Mouse (Mus musculus): ENCODE measurements at regions not wholly inside any gene's neighbourhood (a gene's known extent, or its start where the extent isn't known, plus 50 kb on each side); places are given as distances from the start of the nearest gene placed in this dataset.

DNA sequence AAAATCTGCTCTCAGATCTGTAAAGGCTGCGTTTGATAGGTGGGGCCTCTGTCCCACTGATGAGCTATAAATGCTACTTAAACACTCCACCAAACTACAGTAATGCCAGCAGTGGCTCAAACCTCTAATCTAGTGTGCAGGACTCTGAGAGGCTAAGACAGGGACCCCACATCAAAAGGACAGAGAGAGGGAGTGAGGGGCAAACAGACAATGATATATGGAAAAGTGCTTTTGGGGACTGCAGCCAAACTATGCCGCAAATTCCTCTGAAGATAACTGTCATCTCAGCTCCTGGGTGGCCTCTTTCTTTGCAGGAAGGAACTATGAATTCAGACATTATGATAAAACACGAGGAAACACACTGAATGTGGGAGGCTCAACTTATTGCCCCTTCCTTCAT is 138.9 kb upstream of the Ddit4l start:
- no peak for DNase-seq

- no peak for DNase-seq
Observed at GRCm38 (mm10) chr3:137482971-137483370, 138.4 kb upstream of the Ddit4l start.

DNA sequence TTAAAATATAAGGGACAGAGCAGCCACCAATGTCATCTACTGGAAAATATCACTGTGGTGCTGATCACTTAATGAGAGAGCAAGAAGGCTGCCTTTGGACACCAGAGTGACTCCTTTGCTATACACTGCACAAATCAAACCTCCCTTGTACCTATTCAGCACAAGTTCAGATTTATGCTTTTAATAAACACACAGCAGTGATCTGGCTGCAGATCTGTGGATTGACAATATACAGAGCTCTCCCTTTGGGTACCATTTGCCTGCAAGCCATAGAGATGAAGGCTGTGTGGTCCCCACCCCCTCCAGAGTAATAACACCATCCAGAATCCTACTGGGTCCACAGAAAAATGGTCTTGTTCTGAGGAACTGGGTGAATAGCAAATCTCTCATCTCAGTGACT is 131.8 kb upstream of the Ddit4l start:
- no peak for DNase-seq

DNA sequence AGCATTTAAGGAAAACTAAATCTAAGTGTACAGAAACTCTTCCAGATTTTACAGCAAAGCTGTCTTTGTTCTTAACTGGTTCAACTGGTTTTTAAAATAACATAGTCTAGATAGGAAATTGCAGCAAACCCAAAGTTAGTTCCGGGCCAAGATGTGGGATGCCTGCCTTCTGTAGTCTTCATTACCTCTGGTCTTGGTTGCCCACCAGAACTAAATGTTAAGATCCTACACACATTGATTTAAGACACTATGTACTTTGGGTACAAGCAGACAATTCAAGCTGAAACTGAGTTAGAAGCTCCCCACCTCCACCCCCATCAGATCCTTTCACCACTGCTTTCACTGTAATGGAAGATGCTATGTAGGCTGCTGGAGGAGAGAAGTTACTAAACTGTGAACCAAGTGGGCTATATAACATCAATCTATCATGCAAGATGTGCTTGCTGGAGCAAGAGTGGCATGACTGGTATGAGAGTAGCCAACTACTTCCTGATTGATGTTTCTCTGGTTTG is 129.8 kb upstream of the Ddit4l start:
- no peak for DNase-seq

DNA sequence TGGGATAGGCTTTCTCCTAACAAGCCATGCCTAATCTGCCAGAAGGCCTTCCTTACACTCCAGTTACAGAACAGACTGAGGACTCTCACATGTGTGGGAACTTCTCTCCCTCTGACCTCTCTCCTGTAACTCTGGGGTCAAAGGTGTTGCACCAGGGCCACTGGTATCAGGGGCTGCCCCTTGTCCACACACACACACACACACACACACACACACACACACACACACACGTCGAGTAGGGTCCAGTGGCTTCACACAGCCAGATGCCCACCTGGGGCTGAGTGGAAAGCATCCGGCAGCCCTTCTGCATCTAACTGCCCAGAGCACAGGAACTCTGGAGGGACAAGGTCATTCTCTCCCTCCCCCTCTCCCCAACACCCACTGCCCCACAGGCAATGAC is 123.1 kb upstream of the Ddit4l start:
- peak; percentile 61 for DNase-seq

DNA sequence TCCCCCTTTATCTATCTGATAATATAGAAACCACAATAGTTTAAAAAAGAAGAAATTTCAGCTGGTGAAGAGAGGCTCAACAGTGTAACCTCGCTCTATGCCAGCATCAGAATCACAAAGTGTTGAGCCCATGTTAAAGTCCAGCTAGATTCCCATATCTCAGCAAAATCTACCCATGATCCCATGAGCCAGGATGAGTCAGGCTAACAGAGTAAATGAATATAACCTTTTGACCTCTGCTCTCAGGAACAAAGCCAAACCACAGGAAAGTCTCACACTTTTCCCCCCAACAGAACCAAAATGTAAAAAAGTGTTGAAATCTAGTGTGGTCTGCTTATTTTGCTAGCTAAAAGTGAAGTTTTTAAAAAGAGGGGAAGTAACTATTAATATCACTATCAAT is 110.1 kb upstream of the Ddit4l start:
- DNase-seq: no peak

GRCm38 (mm10) chr3:137512411-137512810 is 109.0 kb upstream of the Ddit4l start:
- peak; percentile 46 for DNase-seq

DNA sequence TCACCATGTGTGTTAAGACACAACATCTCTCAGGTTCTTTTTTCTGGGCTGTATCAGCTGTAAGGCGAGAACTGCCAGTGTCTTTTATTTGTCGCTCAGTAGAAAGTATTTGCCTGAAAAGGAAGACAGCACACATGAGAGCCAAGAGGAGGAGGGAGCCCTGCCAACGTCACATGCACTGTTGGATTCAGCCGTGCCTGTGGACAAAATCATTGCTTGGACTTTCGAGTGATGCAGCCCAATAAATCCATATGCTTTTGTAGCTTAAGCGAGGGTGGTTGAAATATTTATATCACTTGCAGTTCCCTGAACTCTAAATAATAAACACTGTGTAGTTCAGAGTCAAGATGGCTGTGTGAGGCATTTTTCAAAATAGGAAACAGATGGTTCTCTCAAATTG is 108.4 kb upstream of the Ddit4l start:
- DNase-seq: peak; percentile 66

DNA sequence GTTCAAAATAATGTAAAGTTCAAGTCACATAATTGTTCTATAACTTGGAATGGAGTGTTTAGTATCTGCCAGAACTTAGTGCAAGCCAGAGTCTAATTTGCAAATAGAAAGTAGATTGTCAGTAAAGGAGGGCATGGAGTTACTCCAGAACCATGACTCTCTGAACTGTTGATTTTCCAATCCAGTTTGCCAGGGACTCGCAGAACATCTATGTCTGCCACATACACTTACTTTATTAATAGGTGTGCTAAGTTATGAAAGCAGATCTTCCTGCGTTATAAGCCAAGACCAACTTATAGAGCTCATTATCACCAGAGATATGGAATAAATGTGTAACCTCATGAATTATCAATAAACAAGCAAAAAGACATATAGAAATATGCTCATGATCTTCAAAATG is 107.2 kb upstream of the Ddit4l start:
- DNase-seq: peak; percentile 31

- DNase-seq: no peak
Observed at GRCm38 (mm10) chr3:137517433-137517832, 104.0 kb upstream of the Ddit4l start.

GRCm38 (mm10) chr3:137520191-137520590 is 101.2 kb upstream of the Ddit4l start:
- DNase-seq: peak; percentile 68

DNA sequence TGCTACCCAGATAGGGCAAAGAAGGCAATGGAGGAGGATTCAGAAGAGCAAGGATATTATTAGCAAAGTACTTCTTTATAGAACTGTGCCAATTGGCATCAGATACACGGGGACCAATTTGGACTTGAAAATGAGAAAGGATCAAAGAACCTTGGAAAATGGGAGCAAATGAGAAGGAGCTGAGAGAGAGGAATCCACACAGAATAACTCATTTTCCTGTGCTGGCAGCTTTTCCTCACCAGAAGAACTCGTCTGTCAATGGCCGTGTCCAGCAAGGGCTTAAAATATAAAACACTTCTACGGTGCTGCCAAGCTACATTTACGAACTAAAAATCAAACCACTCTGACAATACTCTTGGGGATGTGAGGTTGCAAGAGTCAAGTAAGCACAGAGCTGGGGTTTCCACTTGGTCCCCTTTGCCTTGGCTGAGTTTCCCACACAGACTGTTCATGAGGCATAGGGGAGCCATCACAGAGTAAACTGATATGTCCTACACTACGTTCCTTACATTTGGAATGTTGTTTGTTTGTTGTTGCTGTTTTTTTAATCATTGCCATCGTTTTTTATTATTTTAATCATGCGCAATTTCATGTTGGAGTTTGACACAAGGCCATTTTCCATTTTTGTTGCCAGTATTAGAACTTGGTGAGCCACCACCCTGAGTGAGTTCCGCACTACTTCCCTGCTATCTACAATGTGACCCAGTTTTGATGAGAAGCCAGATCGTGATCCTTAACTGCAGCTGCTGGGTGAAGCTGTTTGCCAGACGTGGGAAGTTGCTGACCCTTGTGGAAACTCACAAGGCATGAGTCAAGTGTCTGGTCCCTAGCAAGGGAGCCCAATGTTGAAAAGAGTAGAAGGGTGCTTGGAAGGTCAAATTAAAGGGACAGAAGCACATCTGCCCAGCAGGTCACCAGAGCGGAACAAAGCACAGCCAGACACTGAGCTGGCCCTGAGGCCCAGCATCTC is 95.5 kb upstream of the Ddit4l start:
- peak; percentile 86 for DNase-seq

GRCm38 (mm10) chr3:137529592-137529960 is 91.8 kb upstream of the Ddit4l start:
- no peak for DNase-seq

- peak; percentile 36 for DNase-seq
Observed at GRCm38 (mm10) chr3:137529961-137530609, 91.3 kb upstream of the Ddit4l start.

DNA sequence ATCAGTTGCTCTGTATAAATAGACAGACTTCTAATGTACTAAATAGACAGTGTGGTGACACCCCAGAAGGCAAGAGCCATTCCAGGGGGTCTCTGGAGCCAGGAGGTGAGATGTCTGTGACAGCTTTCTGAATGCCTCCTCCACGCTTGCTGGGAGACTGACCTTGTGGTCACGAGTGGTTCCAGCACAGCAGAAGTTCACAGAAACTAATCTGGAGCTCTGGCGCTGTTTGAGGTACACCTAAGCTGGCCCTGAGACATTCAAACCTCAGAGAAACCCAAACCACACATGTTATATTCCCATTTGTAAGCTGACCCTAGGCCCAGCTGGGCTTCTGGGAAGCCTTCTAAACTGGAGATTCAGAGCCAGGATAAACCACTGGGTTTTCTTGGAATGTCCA is 79.7 kb upstream of the Ddit4l start:
- no peak for DNase-seq

DNA sequence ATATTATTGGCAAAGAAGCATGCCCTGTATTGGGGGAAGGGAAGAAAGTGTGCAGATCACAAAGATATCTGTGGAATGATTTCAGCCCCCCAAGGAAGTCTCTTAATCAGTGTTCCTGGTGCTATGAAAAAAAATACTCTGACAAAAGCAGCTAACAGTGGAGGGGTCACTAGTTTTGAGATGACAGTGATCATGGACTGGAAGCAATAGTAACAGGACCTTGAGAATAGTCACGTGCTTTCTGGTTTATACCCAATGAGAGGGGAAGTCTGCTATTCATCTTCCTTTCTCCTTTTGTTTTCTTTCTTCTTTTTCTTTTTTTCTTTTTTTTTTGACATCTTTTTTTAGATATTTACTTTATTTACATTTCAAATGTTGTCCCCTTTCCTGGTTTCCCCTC is 79.1 kb upstream of the Ddit4l start:
- DNase-seq: no peak

DNA sequence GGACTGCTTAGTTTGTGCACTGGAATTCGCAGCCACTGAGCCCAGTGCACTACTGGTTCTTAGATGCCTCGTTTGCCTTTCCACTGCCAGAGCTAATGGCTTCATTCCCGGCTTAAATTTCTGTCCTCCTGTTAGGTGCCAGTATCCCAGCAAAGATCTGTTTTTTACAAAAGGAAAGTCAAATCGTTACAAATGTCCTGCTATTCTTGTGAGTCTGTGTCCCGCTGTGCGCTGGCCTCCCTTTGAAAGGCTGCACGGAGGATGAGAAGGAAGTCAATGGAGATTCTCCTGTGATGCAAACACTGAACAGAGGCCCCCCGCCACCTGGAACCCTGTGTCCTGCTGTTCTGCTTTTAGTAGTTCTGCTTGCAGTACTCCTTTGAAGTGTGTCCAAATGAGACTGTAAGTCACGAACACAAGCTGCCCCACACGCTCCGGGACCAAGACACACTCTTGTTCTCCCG is 74.0 kb upstream of the Ddit4l start:
- DNase-seq: no peak

- DNase-seq: peak; percentile 97
Observed at GRCm38 (mm10) chr3:137547938-137548337, 73.5 kb upstream of the Ddit4l start.

- DNase-seq: no peak
Observed at GRCm38 (mm10) chr3:137550708-137551107, 70.7 kb upstream of the Ddit4l start.

DNA sequence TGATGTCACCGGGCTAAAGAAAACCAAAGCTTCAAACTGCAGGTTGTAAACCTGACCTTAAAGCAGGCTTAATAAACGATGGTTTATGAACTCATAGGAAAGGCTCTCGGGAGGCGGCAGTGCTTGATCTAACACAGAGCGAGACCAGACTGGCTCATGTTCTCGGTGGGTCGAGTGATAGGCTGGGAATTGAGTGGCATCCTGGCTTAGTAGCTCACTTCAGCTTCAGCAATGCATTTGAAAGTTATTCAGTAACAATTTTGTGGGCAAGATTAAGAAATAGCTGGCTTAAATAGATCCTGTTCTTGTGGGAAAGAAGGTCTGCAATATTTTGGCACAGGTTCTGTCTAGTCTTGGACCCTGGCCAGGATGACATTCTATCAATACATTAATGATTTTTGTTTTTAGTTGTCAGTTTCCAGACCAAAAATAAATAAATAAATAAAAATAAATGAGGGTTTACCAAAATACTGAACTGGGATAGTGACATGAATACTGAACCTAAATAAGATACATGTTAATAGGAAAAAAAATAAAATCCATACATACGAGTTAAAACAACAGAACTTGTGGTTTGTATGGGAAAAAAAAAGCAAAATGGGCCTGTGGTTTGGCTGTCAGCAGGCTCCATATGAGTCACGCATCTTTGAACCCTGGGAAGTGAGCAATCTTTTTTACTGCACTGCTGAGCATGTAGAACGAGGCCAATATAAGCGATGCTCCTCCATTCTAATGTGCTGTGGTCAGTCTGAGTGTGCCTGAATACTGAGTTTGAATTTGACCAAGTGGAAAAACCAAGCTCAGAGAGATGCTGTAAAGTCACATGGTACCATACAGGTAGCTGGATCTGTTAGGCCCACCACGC is 68.7 kb upstream of the Ddit4l start:
- no peak for DNase-seq

DNA sequence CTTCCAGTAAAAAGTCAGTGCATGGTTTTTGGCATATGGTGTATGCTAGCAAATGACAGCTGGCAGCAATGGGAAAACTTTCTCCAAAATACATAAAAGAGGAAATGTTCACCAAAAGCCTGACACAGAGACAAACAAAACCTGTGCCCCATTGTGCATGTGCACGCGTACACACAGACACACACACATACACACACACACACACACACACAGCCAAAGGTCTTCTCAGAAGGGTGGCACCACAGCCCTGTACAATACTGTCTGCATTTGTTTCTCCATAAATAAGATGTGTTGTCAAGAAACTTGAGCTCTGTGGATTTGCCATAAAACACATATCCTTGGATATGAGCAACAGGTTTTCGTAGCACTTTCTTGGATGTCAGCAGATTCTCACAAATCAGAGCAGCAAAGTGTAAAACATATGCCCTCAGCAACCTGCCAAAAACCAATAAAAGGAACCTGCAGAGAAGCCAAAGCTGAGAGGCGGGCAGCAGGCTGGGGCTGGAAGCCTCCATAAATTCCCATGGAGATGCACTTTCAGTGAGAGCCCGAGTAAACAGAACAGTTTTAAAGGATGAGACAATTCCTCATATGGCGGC is 60.5 kb upstream of the Ddit4l start:
- peak; percentile 80 for DNase-seq

DNA sequence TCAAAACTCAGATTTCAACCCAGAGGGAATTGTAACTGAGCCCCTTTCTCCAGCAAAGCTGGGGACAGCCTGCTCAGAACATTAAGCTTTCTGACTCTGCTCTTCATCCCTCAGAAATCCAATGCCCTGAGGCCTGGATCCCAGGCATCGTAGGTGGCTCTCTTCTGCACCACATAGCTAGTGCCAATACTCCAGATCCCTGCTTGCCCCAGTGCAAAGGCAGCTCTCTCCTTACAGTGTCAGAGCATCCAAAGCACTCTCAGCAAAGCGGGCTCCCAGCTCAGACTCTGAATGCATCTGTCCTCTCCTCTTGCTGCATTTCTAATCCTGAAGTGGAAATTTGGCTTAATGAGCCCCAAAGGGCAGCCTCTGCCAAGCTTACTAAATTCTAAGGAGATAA is 59.4 kb upstream of the Ddit4l start:
- DNase-seq: peak; percentile 79
